Mouse (Mus musculus) urinary bladder, postnatal 14 days (tissue): ENCODE results near the gene Bcl6.

Source experiments
- DNase-seq: peaks from one replicate; pipeline ENCODE4 v3.0.0; 2021; ENCODE audit warnings: low spot score

The Bcl6 gene

DNA sequence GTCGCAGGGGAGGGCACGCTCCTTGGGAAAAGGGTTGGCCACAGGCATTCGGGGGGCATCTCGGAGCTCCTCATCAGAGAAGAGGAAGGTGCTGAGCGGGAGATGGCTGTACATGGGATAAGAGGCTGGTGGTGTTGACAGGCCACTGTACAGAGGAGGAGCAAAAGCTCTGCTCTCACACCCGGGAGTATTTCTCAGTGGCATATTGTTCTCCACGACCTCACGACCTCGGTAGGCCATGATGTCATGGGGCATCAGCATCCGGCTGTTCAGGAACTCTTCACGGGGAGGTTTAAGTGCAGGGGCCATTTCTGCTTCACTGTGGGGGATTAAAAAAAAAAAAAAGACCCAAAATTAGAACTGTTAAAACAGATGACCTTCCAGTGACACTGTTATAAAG lies 15.8 kb downstream of the Bcl6 start:
- no peak for DNase-seq

DNA sequence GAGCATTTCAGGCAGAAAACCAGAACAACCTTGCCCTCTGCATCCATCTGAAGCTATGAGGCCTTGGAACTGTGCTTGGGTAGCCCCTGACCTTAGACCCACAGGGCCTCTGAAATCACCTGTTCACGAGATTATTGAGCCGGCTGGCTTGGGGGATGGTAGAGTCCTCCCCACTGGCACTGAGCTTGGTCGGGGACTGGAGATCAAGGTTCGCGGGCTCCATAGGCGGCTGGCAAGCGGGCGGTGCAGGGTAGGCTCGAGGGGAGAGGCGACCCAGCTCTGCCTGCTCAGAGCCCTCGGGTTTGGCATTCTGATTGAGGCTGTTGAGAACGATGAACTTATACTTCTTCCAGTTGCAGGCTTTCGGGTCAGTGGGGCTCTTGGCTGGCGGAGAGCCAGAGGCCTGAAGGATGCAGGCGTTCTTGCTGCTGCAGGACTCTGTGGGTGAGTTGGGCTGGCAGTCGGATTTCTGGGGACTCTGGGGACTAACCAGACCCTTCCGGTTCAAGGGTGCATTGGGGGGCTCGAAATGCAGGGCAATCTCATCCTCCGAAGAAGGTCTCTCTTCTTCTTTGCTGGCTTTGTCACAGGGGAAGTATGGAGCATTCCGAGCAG lies 16.4 kb downstream of the Bcl6 start:
- no peak for DNase-seq

DNA sequence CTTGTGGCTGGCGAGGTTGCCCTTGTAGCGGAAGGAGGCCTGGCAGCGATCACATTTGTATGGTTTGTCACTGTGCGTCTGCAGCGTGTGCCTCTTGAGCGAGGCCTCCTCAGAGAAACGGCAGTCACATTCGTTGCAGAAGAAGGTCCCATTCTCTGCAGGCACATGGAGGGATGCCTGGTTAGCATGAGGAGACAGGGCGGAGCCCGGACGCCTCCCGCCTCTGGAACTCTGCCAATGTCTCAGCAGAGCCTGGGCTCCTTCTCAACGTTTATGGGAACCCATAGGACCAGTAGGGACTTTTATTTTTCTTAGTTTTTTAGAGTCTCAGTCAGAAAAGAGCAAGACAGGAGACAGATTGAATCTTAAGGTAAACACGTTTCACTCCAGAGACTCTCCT lies 18.7 kb downstream of the Bcl6 start:
- DNase-seq = no peak

DNA sequence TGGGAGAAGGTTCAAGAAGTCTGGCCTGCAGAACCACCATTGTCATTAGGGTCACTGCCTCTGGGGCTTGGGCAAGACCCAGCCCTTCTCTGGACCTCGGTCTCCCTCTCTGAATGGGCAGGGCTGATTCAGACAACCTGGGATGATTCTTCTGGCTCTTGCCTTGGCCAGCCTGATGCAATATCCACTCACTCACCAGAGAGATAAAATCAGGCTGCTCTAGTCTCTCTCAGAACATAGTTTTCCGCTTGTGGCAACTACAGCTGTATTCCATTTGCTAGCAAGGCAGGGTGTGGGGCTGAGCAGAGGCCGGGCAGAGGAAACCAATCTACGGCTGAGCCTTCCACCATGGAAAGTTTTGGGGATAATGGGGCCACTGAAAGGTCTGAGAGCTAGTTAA lies 19.8 kb downstream of the Bcl6 start:
- DNase-seq = no peak

DNA sequence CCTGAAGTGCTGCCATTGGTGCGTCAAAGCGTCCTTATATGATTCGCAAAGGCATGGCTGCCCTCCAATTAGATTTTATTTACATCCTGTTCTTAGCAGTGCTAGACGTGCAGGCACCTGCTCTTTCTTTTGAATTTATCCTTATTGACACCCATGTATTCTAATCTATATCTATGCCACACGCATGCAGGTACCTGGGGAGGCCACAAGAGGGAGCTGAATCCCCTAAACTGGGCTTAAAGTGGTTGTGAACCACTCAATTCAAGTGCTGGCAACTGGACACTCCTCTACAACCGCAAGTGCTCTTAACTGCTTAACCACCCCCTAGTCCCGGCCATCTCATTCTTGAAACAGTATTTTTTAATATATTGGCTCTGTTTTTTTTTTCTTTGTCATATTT lies 21.4 kb downstream of the Bcl6 start:
- no peak for DNase-seq

DNA sequence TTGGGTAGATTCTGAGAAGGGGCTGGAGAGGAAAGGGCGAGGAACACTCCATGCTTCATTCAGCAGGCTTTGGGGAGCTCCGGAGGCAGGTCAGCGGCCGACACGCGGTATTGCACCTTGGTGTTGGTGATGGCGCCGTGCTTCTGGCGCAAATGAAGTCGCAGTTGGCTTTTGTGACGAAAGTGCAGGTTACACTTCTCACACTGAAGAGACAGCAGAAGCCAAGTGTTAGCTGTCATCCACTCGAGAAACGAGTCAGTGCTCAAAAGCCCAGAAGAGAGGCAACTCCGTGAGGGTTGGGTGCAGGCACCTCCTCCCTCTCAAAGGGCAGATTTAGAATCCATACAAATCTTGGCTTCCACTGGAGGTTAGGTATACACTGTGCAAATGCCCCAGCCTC lies 22.6 kb downstream of the Bcl6 start:
- no peak for DNase-seq

DNA sequence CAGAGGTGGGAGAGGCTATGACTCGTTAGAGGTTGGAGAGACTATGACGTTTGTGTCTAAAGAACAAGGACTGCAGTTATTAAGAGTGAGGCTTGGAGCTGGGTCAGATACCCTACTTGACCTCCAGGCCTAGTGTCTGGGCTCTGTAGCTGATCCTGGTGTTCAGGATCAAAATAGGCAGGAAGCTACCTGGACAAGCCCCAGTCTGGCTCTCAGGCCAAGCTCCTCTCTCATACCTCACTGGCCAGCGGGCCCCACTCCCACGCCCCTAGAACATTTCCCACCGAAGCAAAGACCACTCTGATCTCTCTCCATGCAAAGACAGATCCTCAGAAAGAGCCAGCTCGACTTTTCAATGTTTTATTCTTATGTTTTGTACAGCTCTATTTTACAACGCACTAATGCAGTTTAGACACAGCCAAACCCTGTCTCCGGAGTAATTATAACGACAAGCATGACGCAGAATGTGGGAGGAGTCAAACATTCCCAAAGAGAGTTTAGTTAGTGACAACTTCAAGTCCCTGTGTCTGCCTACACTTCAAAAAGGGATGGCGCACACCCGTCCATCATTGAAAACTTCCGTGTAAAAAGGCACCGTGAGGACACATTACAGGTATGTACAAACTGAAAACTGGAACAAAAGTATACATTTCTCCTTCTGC lies 23.8 kb downstream of the Bcl6 start:
- DNase-seq = no peak

DNA sequence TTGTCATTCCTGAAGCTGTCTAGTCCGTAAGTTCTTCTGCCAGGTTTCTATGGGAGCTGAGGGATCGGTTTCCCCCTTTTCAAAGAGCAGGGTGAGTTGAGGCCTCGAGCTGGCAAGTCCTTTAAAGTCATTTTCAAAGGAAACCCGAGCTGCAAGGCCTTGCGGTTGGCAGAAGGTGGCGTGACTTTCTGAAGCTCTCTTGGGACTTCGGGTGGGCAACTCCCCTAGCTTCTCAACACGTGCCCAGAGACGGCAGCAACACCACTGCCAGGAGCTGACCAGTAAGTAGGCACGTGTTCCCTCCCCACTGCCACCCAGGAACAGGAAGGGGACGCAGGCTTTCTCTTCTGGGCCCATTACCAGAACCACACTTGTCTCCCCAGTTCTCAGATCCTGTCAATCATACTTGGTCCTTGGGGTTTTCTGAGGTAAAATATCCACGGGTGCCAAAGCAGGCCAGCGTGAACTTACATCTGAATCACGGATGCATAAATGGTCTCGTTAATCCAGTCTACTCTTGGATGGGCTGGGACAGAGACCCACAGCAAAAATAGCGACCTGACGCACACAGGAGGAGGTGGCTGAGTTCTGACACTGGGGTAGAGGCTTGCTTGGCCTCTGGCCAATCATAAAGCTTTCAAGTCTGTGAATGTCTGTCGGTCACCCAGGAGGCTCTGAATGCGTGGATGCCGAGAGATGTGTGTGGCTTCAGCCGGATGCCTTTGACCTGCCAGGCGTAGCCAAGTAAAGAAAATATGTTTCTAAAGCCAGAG lies 24.6 kb downstream of the Bcl6 start:
- DNase-seq = no peak

DNA sequence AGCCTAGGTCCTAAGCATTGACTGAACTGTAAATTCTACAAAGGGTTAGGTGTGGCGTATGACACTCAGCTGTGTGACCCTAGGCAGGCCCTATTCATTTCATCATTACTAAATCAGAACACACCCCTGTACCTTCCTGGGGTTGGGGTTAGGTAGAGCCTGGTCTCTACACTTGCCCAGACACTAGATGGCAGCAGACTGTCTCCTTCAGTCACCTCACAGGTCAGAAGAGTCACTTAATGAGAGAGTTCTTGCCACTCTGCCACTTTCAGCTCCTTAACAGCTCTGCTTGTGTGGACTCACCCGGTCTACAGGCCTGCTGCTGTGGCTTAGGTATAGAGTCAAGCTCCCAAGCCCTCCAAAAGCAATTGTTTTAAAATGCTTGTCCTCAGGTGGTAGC lies 26.3 kb downstream of the Bcl6 start:
- DNase-seq = no peak

DNA sequence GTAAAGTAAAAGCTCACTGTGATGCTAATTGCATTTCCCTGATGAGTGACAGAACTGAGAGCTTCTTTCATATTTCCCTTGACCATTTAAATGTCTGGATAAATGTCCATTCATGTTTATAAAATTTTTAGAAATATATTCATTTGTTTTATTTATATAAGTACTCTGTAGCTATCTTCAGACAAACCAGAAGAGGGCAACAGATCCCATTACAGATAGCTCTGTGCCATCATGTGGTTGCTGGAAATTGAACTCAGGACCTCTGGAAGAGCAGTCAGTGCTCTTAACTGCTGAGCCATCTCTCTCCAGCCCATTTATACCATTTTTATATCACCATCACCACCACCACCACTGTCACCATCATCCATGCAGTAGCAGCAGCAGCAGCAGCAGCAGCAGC lies 29.7 kb downstream of the Bcl6 start:
- DNase-seq = no peak

DNA sequence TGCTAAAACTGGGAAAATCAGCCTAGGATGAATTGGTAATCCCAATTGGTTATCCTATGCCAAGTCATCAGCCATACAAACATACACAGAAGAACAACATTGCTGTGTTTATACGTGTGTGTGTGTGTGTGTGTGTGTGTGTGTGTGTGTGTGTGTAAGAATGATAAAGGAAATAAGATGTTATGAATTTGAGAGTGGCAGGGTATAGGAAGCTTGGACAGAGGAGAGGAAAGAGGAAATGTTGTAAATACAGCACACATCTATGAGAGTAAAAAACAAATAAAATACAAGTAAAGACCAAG lies 34.7 kb downstream of the Bcl6 start:
- no peak for DNase-seq

DNA sequence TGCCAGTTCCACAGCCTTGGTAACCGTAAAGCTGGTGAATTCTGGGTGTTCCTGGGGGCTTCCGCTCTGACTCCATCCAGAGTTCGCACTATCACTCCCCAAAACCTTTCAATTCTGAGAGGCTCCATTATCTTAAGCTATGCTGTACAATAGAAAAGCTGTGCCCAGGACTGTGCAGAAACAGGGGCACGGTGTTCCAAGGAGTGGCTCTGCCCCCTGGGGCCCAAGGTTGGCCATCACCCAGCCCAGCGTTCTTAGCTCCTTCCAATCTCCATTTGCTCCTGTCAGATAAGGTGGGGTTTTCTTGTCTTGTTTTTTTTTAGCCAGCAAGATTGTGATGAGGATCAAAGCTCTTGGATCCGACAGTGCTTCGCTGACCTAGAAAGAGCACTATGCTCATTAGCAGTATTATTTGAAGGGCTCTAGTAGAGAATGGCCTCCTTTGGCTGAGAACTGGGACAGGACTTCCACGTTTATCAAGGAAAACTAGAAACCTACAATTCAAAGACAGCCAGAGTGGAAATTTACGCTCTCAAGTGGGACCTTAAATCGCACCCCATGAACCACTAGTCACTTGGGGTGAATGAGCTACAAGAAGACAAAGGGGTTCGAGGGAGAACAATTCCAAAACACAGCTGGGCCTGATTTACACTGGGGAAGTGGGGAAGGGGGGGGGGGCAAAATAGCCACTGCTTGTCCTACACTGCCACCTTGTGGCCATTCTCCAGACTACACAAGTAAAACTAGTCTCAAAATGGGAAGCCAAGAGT lies 35.3 kb downstream of the Bcl6 start:
- peak; percentile 61 for DNase-seq

DNA sequence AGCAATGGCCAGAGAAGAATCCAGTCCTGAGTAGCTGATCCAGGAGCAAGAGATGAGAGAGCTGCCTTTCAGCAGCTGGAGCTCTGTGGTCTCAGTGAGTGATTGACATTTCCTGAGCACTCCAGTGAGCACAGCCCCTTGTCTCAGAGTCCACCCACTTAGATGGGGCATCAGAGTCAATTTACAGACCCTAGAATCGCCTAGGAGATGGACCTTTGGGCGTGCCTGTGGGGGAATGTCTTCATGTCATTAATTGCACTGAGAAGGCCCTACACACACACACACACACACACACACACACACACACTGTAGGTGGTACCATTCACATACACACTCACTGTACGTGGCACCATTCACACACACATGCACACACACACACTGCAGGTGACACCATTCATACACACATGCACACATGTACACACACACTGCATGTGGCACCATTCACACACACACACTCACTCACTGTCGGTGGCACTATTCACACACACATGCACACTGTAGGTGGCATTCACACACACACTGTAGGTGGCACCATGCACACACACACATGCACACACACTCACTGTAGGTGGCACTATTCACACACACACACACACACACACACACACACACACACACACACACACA lies 36.4 kb downstream of the Bcl6 start:
- no peak for DNase-seq

DNA sequence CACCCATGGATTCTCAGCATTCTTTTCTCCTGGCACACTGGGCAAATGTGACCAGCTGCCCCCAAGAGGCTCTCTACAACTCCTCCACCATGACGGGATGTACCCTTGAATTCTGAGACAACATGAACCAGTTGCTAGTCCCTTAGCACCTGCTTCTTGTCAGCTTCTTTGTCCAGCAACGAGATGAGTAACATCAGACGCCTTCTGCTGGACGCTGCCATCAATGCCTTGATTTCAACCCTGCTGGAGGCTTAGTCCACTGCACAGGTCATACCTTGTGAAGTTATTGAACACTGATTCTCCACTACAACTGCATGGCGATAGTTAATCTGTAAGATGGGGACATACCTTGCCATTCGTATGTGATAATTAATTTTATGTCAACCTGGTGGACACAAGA lies 41.0 kb downstream of the Bcl6 start:
- DNase-seq = no peak

DNA sequence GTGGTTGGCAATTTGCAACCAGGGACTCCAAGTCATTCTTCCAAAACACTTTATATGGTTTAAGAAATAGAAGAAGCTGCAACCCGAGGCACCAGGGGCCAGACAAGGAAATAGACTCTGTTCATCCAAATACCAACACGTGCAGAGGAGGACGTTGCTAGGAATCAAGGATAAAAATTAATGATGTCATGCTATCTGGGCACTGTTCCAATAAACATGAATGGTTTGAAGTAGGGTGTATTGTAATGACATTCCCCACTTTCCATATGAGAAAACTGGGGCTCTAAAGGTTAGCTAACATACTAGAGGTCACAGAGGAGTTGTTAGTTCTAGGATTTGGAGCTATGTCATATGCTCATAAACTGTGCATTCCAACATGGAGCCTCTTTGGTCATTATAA lies 43.9 kb downstream of the Bcl6 start:
- no peak for DNase-seq

DNA sequence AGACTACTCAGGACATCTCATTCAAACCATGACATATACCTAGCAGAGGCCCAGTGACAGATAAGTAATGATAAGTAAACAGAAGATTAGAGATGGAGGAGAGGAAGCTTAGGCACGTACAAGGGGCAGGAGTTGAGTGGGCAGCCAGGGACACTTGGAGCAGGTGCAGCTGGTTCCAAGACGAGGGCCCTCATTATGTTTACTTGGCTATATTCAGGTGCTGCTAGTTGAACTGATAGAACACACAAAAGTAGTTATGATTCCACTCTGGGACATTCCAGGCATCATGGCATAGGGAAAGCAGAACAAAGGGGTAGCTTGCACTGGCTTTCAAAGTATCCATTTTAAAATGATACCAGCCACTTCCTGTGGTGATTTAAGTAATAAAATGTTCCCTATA lies 54.3 kb downstream of the Bcl6 start:
- DNase-seq = no peak

DNA sequence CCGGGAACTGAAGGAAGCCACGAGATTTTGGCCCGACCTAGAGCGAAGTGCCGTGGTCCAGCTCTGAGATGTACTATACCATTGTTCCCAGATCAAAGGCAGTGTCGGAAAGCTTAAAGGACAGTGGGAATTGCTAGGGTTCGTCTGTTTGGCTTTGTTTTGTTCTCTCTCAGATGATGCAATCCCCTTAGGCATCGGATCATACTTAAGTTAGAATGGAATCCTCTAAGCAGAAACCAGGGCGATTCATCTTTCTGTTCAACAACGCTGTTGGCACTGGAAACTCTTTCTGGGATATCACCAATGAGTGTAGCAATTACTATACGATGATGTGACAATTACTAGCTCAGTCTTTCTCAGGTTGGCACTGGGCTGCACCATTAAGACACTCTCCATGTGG lies 56.4 kb downstream of the Bcl6 start, which contains the start of gene Rtp2:
Gene Rtp2 (minus strand): TSS at position 101 of the 400 bp plus-strand sequence.
- DNase-seq = no peak

DNA sequence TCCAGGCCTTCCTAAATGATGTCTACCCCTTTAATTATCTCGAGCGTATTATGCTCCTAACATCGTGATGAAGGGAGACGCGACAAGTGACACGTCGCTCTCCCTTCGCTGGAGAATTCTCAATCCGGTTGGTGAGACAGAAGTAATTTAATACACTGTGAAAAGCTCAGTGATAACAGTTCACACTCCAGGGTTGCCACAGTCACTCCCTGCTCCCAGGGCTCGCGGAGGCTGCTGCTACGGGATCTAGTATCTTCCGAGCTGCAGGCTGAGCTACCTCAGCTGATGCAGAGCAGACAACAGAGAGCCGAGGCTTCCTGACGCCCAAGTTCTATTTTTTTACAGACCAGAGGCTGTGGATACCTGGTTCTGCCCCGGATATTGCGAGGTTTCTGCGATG lies 57.4 kb downstream of the Bcl6 start:
- no peak for DNase-seq

DNA sequence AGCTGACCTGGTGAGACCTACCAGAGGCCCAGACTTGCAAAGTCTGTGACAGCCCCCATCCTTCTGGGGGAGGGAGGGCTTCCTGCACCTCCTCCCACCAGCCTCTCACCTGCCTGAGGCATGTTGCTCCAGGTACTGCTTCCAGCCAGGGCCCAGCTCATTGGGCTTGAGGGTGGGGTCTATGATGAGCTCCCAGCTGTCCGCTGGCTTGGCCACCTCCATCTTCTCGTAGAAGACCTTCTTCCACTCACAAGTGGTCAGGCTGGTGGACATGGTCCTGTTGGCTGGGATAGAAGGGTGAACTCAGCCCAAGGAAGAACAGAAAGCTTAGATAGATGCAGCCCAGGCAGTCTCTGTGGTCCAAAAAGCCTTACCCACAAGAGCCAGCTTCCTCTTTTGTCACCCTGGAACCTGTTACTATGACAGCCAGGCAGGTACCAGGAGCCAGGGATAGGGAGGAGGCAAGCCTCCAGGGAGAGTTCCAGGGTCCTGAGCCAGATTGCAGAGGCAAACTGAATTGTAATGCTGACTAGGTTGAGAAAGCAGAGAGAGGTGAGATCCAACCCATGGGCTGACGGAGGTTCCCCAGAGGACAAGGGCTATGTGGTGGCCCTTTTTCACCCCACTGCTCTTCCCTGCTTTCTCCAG lies 58.1 kb downstream of the Bcl6 start:
- DNase-seq = no peak

DNA sequence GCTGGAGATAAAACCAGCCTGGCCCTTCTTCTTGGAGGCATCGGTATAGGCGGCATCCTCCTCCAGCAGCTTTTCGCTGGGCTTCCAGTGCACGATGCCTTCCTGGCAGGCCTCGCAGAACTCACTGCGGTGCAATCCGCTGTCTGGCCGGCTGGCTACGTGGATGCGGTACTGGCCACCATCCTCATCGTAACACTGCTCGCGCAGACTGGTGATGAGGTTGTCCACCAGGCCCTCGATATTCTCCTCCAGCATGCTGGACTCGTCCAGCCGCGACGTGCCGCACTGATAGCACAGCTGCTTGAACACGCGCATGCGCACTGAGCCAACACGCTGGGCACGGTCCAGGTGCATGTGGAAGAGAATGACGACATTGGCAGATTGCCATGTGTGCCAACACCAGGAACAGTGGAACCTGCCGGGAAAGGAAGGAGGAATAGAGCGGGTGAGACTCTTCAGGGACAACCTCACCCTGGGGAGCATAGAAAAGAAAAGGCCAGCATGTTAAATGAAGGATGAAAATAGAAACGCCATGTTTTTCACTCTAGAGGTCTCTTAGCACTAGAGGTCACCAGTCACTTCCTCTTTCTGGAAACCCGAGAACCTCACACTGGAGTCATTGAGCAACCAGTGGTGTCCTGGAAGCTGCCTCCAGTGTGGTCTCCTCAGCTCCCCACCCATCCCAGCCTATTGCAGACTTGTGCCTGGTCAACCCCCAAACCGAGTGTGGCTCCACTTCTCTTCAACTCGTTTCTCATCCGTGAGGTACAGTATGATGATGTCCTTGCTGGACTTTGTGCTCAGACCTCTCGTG lies 61.1 kb downstream of the Bcl6 start:
- DNase-seq = no peak

DNA sequence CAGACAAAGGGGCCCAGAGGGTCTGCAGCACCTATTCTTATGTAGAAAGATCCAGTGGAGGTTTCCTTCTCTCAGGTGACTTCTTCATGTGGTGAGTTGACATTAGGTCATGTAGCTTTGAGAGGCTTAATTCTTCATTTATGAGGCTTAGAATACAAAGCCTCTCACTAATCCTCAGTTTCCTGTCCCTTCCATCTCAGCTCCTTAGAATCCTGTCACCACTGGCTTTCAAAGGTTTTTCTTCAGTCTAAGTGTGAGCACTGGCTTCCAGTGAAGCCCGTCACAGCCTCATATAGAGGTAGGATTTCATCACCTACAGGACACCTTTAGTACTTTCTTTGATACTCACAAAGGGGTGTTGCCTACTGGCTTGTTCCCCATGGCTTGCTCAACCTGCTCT lies 65.7 kb downstream of the Bcl6 start:
- no peak for DNase-seq
